Mouse (Mus musculus) forebrain, embryonic 10.5 days (tissue): ENCODE data around the gene C530008M17Rik. TPM values are rescaled to one million over a fixed set of nuclear protein-coding genes. Genes with fewer than 3 reads are reported as not detected.
A peak's percentile ranks its signal among the peaks of the same experiment; 100 is the strongest.

ENCODE experiments used
- DNase-seq: peaks from one replicate; pipeline ENCODE4 v3.0.0-alpha.2; 2017; ENCODE audit warnings: low spot score; ENCODE audit errors: extremely low spot score
- H3K27ac ChIP-seq: fragments of 300-500 bp; sonication (generic); 2 replicates; pipeline ENCODE4 v1.5.1; 2016; ENCODE audit warnings: mild to moderate bottlenecking
- H3K27me3 ChIP-seq: fragments of 300-500 bp; sonication (generic); 2 replicates; pipeline ENCODE4 v1.6.1; 2016; ENCODE audit warnings: mild to moderate bottlenecking; ENCODE audit not compliant: poor library complexity, severe bottlenecking
- H3K36me3 ChIP-seq: fragments of 300-500 bp; sonication (generic); replicated peaks from 2 replicates; pipeline ENCODE4 v1.6.1; 2016; ENCODE audit warnings: mild to moderate bottlenecking, moderate library complexity
- H3K4me1 ChIP-seq: fragments of 300-500 bp; sonication (generic); 2 replicates; pipeline ENCODE4 v1.6.1; 2016
- H3K4me3 ChIP-seq: fragments of 300-500 bp; sonication (generic); 2 replicates; pipeline ENCODE4 v1.5.1; 2016; ENCODE audit warnings: mild to moderate bottlenecking, moderate library complexity
- H3K9me3 ChIP-seq: fragments of 300-500 bp; sonication (generic); 2 replicates; pipeline ENCODE4 v1.6.1; 2016; ENCODE audit warnings: mild to moderate bottlenecking, moderate library complexity
- WGBS: fragments of 180-500 bp; shearing (Covaris S2); methylation state at CpG from one replicate; pipeline ENCODE4 v1.1.7; 2016; 5-methylcytosine and 5-hydroxymethylcytosine counted together
- polyA plus RNA-seq: library from polyadenylated mRNA; unstranded; fragments of >200 nt; fragmentation: Nextera tagmentation; extraction: Ambion mirVana; gene quantifications from 2 replicates; pipeline ENCODE4 v1.2.1, GENCODE M21; 2016

The C530008M17Rik gene
- polyA plus RNA-seq, 1 experiment from 2014 or later = 31.6 TPM

DNA sequence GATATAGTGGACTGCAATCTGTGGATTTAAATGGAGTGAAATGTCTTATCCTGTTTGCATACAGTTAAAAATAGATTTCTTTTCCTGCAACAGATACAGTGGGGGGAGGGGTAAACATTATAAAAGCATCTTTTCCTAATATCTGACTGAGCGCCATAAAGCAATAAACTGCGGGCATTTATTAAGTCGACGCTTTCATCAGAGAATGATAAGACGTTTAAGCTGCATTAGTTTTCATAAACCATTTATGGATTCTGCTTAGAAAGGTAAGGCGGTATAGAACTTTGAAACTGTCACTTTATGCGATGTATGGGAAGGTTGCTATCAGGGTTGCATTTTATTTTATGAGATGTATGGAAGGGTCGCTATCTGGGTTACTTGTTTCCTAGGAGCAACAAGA lies 141.7 kb downstream of the C530008M17Rik start:
- H3K4me3 ChIP-seq = no peak overlapping the region
- no peak for DNase-seq
- no peaks in the 10 kb centered on the region for H3K4me1 ChIP-seq
- no peaks in the 10 kb centered on the region for H3K27me3 ChIP-seq
- WGBS = 95% methylated on average over 8 of the region's 8 CpGs
- peaks cover 45% of the 10 kb centered on the region for H3K36me3 ChIP-seq
- peaks cover under 1% of the 10 kb centered on the region; the same call in 1 of the 2 replicates for H3K9me3 ChIP-seq
- no peak overlapping the region for H3K27ac ChIP-seq

- no peak for DNase-seq
- Histone ChIP-seq H3K27me3 (no peaks in the 10 kb centered on the region), H3K4me3 (no peak overlapping the region), H3K27ac (no peak overlapping the region), H3K4me1 (no peaks in the 10 kb centered on the region), H3K9me3 (peaks cover 8% of the 10 kb centered on the region; the same call in 1 of the 2 replicates), H3K36me3 (peaks cover 42% of the 10 kb centered on the region)
- WGBS = 91% methylated on average over 10 of the region's 10 CpGs
These were observed 143.2 kb downstream of the C530008M17Rik start for GRCm38 (mm10) chr5:76799471-76799870.

DNA sequence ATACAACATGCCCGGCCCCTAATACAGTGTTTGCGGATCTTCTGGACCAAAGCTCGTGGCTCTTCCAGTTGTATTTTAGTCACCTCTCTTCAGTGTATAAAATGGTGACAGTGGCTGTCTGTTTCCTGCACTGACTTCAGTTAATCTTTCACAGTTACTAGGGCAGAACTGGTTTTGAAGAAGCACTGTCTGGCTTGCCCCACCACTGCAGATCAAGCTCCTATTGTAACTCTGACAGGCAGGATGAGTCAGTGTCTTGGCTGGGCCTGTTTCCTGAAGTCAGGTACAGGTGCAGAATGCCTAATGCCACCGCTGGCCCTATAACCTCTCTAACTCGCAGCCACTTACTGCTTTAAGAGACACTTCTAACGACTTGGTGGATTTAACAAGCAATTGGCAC lies 152.7 kb downstream of the C530008M17Rik start:
- WGBS = 94% methylated on average over 6 of the region's 6 CpGs
- H3K4me1 ChIP-seq = no peaks in the 10 kb centered on the region; the same call in 1 of the 2 replicates
- H3K27me3 ChIP-seq = no peaks in the 10 kb centered on the region
- H3K4me3 ChIP-seq = no peak overlapping the region
- peaks cover 34% of the 10 kb centered on the region for H3K36me3 ChIP-seq
- H3K9me3 ChIP-seq = no peaks in the 10 kb centered on the region
- DNase-seq = no peak
- H3K27ac ChIP-seq = no peak overlapping the region

DNA sequence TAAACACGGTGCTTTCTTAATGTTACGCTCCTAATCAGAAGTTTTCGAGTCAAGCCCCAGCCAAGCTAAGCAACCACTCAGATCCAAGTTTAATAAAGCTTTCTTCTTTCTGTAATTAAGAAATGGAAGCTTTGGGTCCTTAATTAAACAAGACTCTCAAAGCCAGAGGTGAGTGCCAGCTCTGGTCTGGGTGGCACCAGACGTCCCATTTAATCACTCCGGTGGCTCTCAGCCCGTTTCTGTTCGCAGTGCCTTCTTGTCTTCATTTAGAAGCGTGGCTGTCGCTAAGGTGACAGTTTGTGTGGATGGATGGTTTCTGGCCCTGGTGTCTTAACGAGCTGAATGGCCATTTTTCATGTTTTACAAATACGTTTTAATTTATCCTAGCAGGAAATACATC lies 158.7 kb downstream of the C530008M17Rik start:
- Histone ChIP-seq H3K4me3 (no peak overlapping the region), H3K4me1 (peaks cover 16% of the 10 kb centered on the region), H3K36me3 (peaks cover 38% of the 10 kb centered on the region), H3K27me3 (no peaks in the 10 kb centered on the region), H3K9me3 (no peaks in the 10 kb centered on the region; the same call in 1 of the 2 replicates), H3K27ac (no peak overlapping the region; the same call in 1 of the 2 replicates)
- DNase-seq = no peak
- 82% methylated on average over 11 of the region's 11 CpGs for WGBS

DNA sequence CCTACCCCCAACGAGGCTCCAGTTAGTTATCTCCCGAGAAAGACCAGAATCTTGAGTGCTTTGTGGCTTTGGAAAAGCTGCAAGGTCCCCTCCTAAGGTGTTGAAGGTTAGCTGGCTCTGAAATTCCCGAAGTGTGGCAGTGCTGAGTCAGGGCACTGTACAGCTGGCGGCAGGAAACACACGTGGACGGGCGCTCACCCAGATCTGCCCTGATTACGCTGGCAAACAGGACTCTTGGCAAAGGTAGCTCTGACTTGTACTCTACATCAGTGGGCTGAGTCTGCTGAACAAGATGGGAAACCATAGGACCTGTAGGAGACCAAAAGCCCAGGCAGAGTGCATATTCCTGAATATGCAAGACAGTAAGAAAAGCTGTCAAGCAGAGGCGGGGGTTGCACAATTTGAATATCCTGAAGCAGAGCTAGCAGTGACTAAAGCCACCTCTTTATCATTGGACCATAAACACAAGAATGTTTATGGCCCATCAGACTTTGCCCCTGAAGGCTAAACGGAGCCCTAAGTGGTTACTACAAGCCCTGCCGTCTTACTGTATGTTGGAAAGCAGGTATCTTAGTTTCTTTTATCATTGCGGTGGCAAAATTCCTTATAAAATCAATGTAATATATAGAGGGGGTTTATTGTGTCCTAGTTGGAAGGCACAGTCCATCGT lies 159.6 kb downstream of the C530008M17Rik start:
- WGBS = 86% methylated on average over 13 of the region's 13 CpGs
- Histone ChIP-seq H3K27me3 (no peaks in the 10 kb centered on the region), H3K27ac (peak overlapping the region; percentile 56; the same call in 1 of the 2 replicates)

GRCm38 (mm10) chr5:76816748-76817147 lies 160.4 kb downstream of the C530008M17Rik start:
- H3K9me3 ChIP-seq = no peaks in the 10 kb centered on the region; the same call in 1 of the 2 replicates
- H3K36me3 ChIP-seq = peaks cover 37% of the 10 kb centered on the region
- H3K4me3 ChIP-seq = no peak overlapping the region
- no peak overlapping the region for H3K27ac ChIP-seq
- DNase-seq = no peak
- WGBS = 89% methylated on average over 5 of the region's 5 CpGs
- H3K4me1 ChIP-seq = peaks cover 16% of the 10 kb centered on the region
- H3K27me3 ChIP-seq = no peaks in the 10 kb centered on the region

More for the DNA sequence above, 159.6 kb downstream of the C530008M17Rik start:
- Histone ChIP-seq H3K36me3 (peaks cover 37% of the 10 kb centered on the region), H3K4me1 (peaks cover 16% of the 10 kb centered on the region), H3K9me3 (no peaks in the 10 kb centered on the region; the same call in 1 of the 2 replicates), H3K4me3 (no peak overlapping the region)
- no peak for DNase-seq

- WGBS = 91% methylated on average over 15 of the region's 15 CpGs
- peaks cover 41% of the 10 kb centered on the region for H3K36me3 ChIP-seq
- H3K27ac ChIP-seq = no peak overlapping the region
- no peaks in the 10 kb centered on the region; the same call in 1 of the 2 replicates for H3K9me3 ChIP-seq
- no peaks in the 10 kb centered on the region for H3K27me3 ChIP-seq
- no peak for DNase-seq
- peaks cover 16% of the 10 kb centered on the region for H3K4me1 ChIP-seq
- no peak overlapping the region for H3K4me3 ChIP-seq
These were observed 161.4 kb downstream of the C530008M17Rik start for GRCm38 (mm10) chr5:76817678-76818077.

DNA sequence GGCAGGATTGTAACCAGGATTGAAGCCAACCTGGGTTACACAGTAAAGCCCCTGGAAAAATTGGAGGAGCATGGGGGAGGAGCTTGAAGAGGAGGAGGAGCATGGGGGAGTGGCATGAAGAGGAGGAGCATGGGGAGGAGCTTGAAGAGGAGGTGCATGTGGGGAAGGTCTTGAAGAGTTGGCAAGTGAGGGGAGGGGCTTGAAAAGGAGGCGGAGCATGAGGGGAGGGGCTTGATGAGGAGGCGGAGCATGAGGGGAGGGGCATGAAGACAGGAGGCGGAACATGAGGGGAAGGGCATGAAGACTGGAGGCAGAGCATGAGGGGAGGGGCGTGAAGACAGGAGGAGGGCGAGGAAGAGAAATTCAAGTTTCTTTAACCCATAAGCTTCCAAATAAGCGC lies 162.5 kb downstream of the C530008M17Rik start:
- Histone ChIP-seq H3K27me3 (no peaks in the 10 kb centered on the region), H3K27ac (no peak overlapping the region), H3K4me1 (peaks cover 16% of the 10 kb centered on the region), H3K9me3 (no peaks in the 10 kb centered on the region; the same call in 1 of the 2 replicates), H3K4me3 (no peak overlapping the region), H3K36me3 (peaks cover 47% of the 10 kb centered on the region)
- 83% methylated on average over 6 of the region's 6 CpGs for WGBS
- DNase-seq = no peak

DNA sequence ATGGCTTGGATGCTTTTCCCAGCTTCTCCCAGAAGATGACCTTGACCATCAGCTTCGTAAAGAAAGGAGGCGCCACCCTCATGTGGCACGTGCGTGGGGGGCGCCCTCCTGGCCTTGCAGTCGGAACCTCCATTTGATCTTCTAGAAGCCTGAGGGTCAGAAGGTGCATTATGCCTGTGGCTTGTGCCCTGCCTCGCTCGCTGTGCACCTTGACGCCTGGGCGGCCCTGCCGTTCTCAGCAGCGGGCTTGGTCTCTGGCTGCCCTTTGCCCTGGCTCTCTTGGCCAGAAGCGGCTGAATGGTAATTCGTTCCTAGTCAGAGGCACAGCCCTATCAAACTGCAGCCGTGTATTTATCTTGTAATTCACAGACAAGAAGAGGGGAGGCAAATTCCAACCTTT lies 165.8 kb downstream of the C530008M17Rik start:
- no peak for DNase-seq
- 91% methylated on average over 15 of the region's 15 CpGs for WGBS
- Histone ChIP-seq H3K4me3 (no peak overlapping the region), H3K27ac (no peak overlapping the region), H3K4me1 (peaks cover under 1% of the 10 kb centered on the region; the same call in 1 of the 2 replicates), H3K36me3 (peaks cover 67% of the 10 kb centered on the region), H3K27me3 (no peaks in the 10 kb centered on the region), H3K9me3 (no peaks in the 10 kb centered on the region; the same call in 1 of the 2 replicates)

DNA sequence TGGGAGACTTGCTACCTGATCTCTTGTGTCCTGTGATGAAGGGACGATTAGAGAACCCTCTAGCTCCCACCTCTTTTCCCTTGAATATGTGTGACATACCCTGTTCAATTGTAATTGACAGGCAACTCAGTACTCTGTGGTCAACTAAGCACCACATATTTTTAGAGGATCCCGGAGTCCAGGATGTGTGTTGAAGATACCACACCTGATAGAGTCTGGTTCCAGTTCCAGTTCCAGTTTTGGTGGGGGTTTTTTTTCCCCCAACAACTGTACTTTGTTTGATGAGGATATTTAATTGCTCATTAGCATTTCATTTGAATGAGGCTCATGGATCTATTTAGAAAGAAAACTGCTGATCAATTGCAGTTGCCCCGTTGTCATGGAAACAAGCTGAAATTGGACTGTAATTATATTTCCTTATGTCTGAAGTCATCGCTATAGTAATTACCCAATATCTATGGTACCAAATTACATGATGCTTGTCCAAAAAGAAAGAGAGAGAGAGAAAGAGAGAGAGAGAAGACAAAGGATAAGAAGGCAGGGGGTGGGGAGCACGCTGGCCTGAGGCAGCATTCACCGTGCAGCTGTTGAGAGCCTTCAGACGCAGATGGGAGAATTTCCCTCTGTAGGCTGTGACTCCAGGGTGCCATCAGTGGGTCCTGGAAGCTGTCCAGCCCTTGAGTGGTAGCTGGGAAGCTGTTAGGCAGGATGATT lies 172.4 kb downstream of the C530008M17Rik start:
- Histone ChIP-seq H3K9me3 (peaks cover 7% of the 10 kb centered on the region; the same call in 1 of the 2 replicates), H3K27ac (peak overlapping the region; percentile 68; the same call in 1 of the 2 replicates), H3K36me3 (peaks cover 75% of the 10 kb centered on the region), H3K27me3 (no peaks in the 10 kb centered on the region), H3K4me1 (peaks cover 39% of the 10 kb centered on the region), H3K4me3 (no peak overlapping the region)
- 83% methylated on average over 7 of the region's 7 CpGs for WGBS
- no peak for DNase-seq

GRCm38 (mm10) chr5:76832529-76833210 lies 176.4 kb downstream of the C530008M17Rik start:
- H3K36me3 ChIP-seq = peaks cover 52% of the 10 kb centered on the region

DNA sequence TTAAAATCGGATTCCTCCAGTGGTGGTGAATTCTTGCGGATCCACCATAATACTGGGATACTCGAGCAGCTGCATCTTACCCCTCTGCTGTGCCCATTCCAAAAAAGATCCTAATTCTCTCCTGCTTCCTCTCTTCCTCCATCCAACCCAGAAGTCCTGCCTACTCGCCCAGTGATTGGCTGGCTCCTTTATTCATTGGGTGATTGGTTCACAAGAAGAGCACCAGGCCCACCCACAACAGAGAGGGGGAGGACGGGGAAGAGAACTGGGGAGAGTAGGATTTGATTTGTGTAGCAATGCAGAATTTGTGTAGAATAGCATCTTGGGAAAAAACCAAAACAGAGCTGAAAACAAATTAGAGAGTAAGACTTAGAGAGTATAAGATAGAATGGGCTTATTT lies 180.7 kb downstream of the C530008M17Rik start:
- Histone ChIP-seq H3K27ac (peak overlapping the region; percentile 30; the same call in 1 of the 2 replicates), H3K4me3 (no peak overlapping the region), H3K4me1 (peaks cover 15% of the 10 kb centered on the region), H3K9me3 (no peaks in the 10 kb centered on the region), H3K36me3 (peaks cover 29% of the 10 kb centered on the region), H3K27me3 (no peaks in the 10 kb centered on the region)
- 59% methylated on average over 5 of the region's 5 CpGs for WGBS
- no peak for DNase-seq

More at GRCm38 (mm10) chr5:76832529-76833210, 176.4 kb downstream of the C530008M17Rik start:
- no peak for DNase-seq
- Histone ChIP-seq H3K9me3 (peaks cover 7% of the 10 kb centered on the region; the same call in 1 of the 2 replicates), H3K4me1 (peaks cover 39% of the 10 kb centered on the region), H3K27ac (peak overlapping the region; percentile 65), H3K4me3 (no peak overlapping the region), H3K27me3 (no peaks in the 10 kb centered on the region)
- WGBS = 68% methylated on average over 17 of the region's 17 CpGs
